Mouse (Mus musculus) urinary bladder, postnatal 25 days (tissue): ENCODE measurements around the gene Rps6ka3.
A peak's percentile ranks its signal among the peaks of the same experiment; 100 is the strongest.

ENCODE experiments used
- DNase-seq: peaks from one replicate; pipeline ENCODE4 v3.0.0; 2022; ENCODE audit warnings: low spot score

The Rps6ka3 gene

GRCm38 (mm10) chrX:159321342-159321741, 111.2 kb downstream of the Rps6ka3 start:
- peak; percentile 40 for DNase-seq

GRCm38 (mm10) chrX:159364506-159364905, 154.4 kb downstream of the Rps6ka3 start:
- no peak for DNase-seq

DNA sequence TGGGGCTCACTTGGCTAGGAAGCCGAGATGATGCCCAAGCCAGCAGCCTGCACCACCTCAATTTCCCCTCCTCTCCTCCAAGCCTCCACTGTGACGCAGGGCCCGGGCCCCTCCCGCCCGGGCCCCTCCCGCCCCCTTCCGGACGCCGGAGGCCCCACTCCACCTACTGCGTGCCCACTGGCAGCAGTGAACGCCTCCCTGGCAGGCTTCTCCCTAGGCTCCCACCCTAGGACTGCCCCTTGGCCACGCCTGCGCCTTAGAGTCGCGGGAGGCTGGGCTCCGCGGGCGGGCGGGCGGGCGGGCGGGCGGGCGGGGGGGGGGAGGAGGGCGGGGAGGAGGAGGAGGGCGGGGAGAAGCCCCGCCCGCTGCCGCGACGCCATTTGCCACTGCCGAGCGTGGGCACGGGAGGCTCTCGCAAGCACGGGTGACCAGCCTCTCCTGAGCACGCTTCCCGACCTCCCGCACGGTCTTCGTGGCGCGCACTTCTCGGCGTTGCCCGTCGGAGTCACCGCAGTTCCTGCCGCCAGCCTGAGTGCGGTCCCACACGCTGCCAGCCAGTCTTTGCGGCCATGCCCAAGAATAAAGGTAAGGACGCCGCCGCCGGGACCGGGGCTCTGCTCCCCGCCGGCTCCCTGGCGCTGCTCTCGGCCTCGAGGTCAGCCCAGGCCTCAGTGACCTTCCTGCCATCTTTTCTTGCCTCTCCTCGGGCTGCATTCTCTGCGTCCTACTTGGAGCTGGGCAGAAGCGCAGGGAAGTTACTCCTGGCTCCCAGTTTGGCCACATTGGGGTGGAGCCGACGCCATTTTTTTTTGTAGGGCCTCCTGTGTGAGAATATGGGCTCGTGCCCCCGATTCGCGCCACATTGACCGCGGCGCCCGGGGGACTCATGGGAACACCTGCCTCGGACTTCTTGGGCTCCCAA, 162.0 kb downstream of the Rps6ka3 start, which contains the start of gene Eif1ax:
Gene Eif1ax (plus strand): TSS at position 348 of the 922 bp plus-strand sequence.
- DNase-seq = peak; percentile 43

DNA sequence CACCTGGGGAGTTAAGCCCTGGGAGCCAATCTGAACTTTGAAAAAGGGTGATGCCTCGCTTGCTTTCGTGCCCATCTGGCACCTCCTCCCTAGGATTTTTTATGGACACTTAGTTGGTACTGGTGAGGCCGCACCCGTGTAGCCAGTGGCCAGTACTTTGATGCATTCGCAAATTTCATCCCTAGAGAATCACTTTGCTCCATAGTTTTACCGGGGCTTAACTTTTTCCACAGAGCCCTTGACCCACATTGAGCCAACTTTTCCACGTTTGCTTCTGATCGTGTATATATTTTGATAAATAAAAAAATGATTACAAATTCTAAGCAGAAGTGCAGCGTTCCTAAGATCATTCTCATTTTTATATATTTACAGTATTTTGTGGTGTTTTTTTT, 162.6 kb downstream of the Rps6ka3 start:
- DNase-seq = no peak

GRCm38 (mm10) chrX:159387105-159387504, 177.0 kb downstream of the Rps6ka3 start:
- DNase-seq = no peak

GRCm38 (mm10) chrX:159388953-159389352, 178.8 kb downstream of the Rps6ka3 start:
- DNase-seq = no peak

DNA sequence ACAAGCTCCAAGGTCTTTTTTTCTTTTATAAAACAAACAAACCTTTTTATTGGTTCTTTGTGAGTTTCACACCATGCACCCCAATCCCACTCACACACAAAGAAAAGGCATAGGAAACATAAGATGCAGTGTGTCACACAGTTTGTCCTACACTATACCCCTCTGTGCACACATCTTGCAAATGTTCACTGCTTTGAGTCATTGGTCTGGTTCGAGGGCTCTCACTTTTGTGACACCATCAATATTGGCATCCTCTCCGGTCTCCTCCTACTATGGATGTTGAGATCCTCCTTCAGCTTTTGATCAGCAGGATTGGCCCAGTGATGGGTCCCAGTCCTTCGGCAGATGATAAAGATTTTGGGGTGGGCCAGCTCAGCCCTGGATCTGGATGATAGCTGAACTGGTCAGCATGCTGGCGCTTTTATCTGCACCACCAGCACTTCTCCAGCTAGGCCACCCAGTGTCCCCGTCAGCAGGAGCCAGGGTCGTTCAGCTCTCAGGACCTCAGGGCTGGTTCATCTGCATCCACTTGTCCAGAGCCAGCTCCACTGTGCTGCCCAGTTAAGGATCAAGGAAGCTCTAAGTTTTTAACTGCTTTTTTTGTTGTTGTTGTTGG, 180.3 kb downstream of the Rps6ka3 start:
- DNase-seq = no peak

GRCm38 (mm10) chrX:159391239-159391638, 181.1 kb downstream of the Rps6ka3 start:
- DNase-seq = no peak

DNA sequence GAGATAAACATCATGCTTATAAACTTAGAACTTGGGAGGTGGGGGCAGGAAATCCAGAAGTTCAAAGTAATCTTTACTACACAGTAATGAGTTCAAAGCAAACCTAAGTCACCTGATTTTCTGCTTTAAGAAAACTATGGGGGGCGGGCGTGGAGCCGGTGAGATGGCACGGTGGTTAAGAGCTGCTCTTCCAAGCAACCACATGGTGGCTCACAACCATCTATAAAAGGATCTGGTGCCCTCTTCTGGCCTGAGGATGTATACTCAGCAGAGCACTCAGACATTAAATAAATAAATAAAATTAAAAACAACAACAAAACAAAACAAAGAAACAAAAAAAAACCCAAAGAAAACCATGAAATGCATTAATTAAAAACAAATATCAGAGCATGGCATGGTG, 199.1 kb downstream of the Rps6ka3 start:
- DNase-seq = no peak

DNA sequence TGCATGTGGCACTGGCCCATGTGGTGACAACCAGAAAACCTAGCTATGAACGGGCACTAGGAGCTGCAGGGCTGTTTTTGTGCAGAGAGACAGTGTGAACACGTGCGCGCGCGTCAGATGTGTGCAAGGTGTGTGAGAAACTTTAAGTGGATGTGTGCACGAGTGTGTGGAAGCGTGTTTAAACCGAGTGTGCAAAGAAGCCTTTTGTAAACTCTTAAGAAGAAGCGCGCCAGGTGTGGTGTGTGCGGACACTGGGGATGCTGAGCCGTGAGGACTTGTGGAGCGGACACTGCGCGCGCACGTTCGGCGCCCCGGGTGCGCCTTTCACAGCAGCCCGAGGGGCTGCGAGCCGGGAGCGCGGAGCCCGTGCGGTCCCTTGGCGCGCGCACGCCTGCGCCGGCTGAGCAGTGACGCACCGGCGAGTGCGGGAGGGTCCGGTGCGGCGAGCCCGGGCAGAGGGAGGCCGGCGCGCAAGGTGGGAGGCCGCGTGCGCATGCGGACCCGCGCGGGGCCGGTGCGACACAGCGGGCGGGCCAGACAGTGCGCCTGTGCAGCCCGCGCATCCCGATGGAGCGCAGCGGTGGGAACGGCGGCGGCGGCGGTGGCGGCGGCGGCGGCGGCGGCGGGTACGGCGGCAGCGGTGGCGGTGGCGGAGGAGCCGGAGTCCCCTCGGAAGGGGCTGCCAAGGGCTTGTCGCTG, 204.2 kb downstream of the Rps6ka3 start, which contains the start of gene Map7d2:
Gene Map7d2 (plus strand): TSS at position 443 of the 699 bp plus-strand sequence.
- DNase-seq = no peak

DNA sequence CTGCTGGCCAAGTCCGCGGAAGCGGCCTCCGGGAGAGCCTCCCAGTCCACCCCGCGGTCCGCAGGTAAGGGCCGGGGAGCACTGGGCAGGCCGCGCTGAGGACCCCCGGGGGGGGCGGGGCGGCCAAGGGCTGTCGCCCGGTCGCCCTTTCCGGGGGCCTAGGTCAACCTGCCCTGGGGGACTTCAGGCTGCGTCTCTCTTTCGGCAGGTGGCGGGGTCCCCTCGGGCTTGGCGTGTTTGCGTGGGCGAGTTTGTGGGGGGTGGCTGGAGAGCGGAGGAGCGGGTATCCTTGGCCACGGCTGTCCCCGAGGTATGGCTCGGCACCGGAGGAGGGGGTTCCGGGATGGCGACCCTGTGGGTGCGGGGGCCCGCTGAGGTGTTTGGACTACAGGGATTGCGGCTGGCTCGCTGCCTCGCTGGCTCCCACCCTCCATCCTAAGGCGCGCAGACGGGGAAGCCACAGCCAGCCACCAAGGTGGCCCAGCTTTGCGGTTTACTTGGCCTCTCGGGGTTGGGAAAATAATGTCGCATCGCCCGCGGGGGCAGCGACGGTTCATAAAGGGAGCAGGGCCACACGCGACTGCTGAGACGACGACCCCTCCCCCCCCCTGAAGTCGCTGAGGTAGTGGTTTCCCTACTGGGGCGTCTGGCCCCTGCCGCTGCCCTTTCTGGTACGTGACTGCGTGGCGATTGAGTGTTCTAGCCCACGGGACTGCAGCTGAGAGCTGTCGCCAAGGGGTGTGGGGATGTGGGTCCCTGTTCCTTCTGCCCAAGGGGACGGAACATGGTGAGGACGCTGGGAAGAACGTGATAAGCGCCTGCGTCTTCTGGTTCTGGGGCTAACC, 204.9 kb downstream of the Rps6ka3 start:
- DNase-seq = no peak
